Mouse (Mus musculus) spleen, embryonic (tissue): ENCODE data around the gene Rbm4b.
"Not testable (repeated sequence)": the region's sequence is repeated elsewhere in the genome, so short reads cannot be mapped to it uniquely, and the experiment has no call there.

ENCODE experiments used
- CTCF ChIA-PET: fragments of 350-600 bp; sonication (Branson Sonifier 250); formaldehyde crosslinking; loops from one replicate; lab custom pipeline; 2022; lab: Charles Lee

Gene Rbm4b

GRCm38 (mm10) chr19:4744026-4744425 is 12.3 kb upstream of the Rbm4b start:
- CTCF ChIA-PET: interaction anchor here (0.7 kb wide), 1 partner anchor 10 kb away, joined by 4 read pairs; no protein-coding TSS in a partner anchor

- CTCF ChIA-PET: interaction anchor here (0.6 kb wide), 1 partner anchor 89 kb away, joined by 13 read pairs; no protein-coding TSS in a partner anchor
Measured at GRCm38 (mm10) chr19:4745057-4745456, 11.2 kb upstream of the Rbm4b start.

DNA sequence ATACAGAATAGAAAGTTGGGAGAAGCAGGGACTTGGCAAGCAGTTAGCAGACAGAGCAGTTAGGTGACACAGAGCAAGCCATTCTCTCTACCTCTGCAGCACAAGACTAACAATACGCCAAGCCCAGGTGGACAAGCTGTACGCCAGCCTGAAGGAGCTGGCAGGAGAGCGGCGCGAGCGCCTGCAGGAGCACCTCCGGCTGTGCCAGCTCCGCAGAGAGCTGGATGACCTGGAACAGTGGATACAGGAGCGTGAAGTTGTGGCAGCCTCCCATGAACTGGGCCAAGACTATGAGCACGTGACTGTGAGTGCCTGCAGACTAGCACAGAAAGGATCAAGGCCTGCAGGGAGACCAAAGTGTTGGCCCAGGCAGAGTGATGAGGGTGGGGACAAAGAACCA is 10.6 kb upstream of the Rbm4b start:
- CTCF ChIA-PET: no interaction called here

DNA sequence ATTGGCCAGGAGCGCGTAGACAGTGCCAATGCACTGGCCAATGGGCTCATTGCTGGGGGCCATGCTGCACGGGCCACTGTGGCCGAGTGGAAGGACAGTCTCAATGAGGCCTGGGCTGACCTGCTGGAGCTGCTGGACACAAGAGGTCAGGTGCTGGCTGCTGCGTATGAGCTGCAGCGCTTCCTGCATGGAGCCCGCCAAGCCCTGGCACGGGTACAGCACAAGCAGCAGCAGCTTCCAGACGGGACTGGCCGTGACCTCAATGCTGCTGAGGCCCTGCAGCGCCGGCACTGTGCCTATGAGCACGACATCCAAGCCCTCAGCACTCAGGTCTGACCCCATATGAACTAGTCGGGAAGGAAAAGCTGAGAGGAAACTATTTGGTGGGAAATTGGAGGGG is 9.7 kb upstream of the Rbm4b start:
- CTCF ChIA-PET: no interaction called here

DNA sequence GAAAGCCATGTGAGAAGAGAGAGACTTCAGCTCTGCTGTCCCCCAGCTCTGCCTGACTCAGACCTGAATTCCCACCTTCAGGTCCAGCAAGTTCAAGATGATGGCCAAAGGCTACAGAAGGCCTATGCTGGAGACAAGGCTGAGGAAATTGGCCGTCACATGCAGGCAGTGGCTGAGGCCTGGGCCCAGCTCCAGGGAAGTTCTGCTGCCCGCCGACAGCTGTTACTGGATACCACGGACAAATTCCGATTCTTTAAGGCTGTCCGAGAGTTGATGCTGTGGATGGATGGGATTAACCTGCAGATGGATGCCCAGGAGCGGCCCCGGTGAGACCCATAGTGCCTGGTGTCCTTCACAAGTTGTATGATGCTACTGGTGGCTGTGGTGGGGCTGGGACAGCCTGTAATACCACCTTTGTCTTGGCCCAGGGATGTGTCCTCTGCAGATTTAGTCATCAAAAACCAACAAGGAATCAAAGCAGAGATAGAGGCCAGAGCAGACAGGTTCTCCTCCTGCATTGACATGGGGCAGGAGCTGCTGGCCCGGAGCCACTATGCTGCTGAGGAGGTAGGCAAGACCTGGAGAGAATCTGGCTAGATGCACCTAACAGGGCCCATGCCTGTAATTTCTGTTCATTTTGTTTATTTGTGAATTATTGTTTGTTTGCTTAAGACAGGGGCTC is 8.5 kb upstream of the Rbm4b start:
- CTCF ChIA-PET: no interaction called here

- CTCF ChIA-PET: no interaction called here
Measured at GRCm38 (mm10) chr19:4748493-4748892, 7.8 kb upstream of the Rbm4b start.

DNA sequence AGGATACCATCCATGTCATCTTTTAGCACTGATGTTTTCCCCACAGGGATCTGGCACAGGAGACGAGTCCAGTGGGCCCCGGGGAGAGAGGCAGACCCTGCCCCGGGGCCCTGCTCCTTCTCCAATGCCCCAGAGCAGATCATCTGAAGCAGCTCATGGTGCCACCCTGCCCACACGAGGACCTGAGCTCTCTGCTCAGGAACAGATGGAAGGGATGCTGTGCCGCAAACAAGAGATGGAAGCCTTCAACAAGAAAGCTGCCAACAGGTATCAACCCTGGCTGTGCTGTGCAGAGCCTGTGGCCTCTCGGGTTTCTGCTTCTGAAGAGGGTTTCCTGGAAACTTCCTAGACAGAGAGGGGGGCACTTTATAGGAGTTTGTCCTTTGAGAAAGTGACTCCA is 6.3 kb upstream of the Rbm4b start:
- CTCF ChIA-PET: no interaction called here

DNA sequence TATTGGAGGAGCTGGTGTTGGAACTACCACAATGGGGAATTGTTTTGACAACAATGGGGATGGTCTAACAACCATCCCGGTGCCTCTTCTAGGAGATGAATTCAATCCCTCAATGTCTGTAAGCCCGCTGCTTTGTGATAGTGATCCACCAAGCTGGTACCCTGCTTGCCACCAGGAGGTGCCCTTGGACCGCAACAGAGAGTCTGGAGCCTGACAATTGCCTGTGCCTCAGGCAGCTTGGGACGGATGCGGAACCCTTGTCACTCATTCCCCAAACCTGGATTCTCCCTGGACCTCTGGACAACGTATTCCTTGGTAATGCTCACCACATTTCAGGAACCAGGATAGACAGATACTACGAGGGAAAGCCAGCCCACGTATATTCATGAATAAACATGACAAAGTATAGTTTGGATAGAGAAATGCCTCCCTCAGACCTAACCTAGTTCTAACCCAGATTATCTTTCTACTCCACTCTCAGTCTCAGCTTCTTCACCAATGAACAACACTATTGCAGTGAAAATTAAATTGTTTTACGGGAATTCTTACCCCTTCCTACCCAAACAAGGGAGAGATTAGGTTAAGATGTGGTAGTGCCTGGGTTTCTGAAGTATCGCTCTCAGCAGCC is 618 bp upstream of the Rbm4b start:
- CTCF ChIA-PET: interaction anchor here (0.6 kb wide), 1 partner anchor 1114 kb away, joined by 3 read pairs; no protein-coding TSS in a partner anchor

DNA sequence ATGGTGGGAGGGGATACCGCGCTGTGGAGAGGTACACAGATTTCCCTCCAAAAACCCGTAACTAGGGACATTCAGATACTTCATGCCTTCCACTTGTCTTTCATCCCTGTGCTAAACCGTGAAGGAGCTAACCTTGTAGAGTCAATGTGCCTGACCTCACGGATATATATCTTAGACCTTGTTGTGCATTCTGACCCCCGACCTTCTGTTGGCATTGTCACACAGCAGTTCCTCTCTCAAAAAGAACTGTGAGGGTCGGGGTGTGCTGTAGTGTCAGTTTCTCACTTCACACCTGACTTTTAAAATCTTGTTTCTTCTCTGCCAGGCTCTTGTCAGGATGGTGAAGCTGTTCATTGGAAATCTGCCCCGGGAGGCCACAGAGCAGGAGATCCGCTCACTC is 624 bp downstream of the Rbm4b start:
- CTCF ChIA-PET: no interaction called here

DNA sequence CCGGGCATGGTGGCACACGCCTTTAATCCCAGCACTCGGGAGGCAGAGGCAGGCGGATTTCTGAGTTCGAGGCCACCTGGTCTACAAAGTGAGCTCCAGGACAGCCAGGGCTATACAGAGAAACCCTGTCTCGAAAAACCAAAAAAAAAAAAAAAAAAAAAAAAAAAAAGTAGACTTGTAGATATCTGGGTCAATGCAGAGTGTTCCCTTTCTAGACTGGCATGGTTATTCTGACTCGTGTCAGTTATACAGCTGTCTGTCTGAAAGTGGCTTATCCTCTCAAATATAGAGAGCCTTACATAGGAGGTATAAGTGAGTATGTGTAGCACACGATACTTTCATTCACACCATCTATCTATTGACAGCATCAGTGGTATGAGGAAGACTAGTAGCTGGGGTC is 4.2 kb downstream of the Rbm4b start:
- CTCF ChIA-PET: not testable (repeated sequence)

DNA sequence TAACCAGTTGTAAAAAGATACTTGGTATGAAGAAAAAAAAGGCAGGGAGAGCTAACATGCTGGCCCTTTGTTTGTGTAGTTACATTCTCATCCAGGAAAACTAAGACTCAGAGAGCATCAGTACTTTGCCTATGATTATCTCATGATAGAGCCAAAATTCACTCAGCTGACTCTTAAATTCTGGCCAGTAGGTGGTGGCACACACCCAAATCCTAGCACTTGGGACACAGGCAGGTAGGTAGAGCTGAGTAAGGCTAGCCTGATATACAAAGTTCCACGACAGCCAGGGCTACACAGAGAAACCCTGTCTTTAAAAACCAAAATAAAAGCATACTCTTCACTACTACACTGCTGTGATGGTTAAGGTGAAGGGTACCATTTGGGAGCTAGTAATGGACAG is 6.6 kb downstream of the Rbm4b start:
- CTCF ChIA-PET: no interaction called here

DNA sequence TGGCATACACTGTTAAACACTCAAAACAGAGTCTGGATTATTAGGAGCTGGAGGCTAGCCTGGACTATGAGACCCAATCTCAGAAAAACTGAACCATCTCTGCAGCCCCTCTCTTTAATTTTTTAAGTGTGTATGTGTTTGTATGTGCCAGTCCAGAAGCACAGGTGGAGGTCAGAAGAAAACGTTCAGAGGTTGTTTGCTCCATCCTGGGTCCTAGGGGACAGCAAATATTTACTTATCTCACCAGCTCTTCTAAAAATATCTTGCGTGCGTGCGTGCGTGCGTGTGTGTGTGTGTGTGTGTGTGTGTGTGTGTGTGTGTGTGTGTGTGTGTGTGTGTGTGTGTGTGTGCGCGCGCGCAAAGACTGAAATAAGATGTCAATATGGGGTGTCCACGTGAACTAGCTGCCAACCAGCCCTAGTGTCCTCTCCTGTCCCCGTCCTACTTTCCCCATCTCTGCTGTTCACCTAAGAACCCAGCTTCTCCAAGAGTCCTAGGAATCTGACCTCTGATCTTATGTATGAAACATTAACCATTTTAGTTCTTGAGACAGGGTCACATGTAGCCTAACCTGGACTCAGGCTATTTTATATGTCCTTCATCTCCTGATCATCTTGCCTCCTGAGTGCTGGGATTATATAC is 11.3 kb downstream of the Rbm4b start:
- CTCF ChIA-PET: no interaction called here

- CTCF ChIA-PET: no interaction called here
Measured at GRCm38 (mm10) chr19:4772785-4773184, 16.5 kb downstream of the Rbm4b start.

- CTCF ChIA-PET: no interaction called here
Measured at GRCm38 (mm10) chr19:4782891-4783290, 26.6 kb downstream of the Rbm4b start.

GRCm38 (mm10) chr19:4785206-4785605 is 28.9 kb downstream of the Rbm4b start:
- CTCF ChIA-PET: no interaction called here

DNA sequence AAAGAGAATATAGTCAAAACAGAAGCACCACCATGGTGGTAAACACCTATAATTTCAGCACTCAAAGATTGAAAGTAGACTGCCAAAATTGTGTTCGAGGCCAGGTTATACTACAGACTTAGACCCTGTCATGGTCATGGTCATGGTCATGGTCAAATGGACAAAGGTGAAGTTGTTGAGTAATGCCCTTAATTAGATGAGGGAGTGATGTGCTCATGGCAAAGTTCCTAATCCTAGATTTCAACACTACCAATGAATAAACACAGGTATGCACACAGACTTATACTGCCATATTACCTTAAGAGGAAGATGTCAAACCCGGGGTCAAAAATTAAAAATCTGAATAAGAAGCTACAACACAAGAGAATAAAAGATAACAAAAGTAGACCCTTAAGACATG is 30.0 kb downstream of the Rbm4b start:
- CTCF ChIA-PET: no interaction called here

GRCm38 (mm10) chr19:4793281-4793830 is 37.1 kb downstream of the Rbm4b start:
- CTCF ChIA-PET: no interaction called here

- CTCF ChIA-PET: no interaction called here
Measured at GRCm38 (mm10) chr19:4793831-4794422, 37.6 kb downstream of the Rbm4b start, which contains the start of gene Rbm4. TSS of gene Rbm4 (minus strand) at chr19:4793901.

DNA sequence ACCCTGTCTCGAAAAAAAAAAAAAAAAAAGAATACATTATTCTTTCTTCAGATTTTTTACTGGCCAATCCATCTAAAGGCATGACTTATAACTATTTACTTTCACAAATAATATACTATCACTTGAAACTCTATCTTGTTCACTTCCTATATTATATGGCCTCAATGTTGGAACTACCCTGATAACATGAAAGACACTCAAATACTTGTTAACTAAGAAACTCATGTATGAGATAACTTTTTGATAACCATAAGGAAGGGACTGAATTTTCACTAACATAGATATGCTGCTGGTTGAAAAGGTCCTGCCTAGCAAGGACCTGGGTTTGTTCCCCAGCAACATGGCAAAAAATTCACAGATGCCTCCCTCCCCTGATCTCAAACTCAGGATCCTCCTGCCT is 39.6 kb downstream of the Rbm4b start:
- CTCF ChIA-PET: no interaction called here

DNA sequence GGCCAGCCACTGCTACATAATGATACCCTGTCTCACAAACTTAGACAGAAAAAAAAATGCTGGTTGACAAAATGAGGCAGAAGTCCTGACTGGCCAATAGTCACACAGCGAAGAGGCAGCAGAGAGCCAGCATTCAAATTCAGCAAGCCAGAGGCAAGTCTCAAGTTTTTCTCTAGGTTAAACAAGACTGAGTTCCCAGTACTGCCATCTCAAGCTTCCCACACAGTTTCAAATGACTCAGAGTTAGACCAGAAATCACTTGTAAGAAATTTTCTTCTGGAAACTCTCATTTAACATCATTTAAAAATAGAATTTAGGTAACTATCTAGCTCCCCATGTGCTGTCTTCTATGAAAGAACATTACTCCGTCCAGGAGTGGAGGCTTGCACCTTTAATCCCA is 41.5 kb downstream of the Rbm4b start:
- CTCF ChIA-PET: no interaction called here

DNA sequence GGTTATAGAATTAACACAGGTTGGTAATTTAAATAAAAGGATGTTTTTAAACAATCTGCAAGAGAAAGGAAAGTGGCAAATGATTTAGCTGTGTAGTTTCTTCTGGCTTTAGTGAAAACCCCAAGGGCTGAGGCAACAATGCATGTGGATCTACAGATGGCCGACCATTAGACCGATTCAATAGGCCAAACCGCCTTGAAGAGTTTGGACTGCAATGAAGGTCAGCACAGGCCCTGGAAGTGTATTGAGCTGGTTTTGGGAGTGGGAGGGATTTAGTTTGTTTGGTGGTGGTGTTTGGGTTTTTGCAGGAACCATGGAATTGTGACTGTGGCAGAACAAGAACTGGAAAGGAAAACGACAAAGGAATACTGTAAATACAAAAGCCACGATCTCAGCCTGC is 42.8 kb downstream of the Rbm4b start:
- CTCF ChIA-PET: no interaction called here

GRCm38 (mm10) chr19:4802691-4803091 is 46.4 kb downstream of the Rbm4b start:
- CTCF ChIA-PET: no interaction called here
